Mouse (Mus musculus): Measurements from ENCODE around the gene Bet1. TPM values are rescaled to one million over a fixed set of nuclear protein-coding genes. Genes with fewer than 3 reads are reported as not detected.

Gene Bet1
- 10 to 100 TPM; 17.6 to 19.1 TPM for total RNA-seq (2021)
- long read RNA-seq, experiment 1, transcript Bet1-201 (4 exons, 1,516 nt) = major isoform, 5 of 6 reads
- long read RNA-seq, experiment 1, partial matches to known transcripts = 1 of 6 reads
- long read RNA-seq, experiment 1, other reads (novel, unspliced or antisense) = 0 of 6 reads
- long read RNA-seq, experiment 2, transcript Bet1-201 (4 exons, 1,516 nt) = major isoform, 13 of 16 reads
- long read RNA-seq, experiment 2, partial matches to known transcripts = 1 of 16 reads
- long read RNA-seq, experiment 2, other reads (novel, unspliced or antisense) = 2 of 16 reads

DNA sequence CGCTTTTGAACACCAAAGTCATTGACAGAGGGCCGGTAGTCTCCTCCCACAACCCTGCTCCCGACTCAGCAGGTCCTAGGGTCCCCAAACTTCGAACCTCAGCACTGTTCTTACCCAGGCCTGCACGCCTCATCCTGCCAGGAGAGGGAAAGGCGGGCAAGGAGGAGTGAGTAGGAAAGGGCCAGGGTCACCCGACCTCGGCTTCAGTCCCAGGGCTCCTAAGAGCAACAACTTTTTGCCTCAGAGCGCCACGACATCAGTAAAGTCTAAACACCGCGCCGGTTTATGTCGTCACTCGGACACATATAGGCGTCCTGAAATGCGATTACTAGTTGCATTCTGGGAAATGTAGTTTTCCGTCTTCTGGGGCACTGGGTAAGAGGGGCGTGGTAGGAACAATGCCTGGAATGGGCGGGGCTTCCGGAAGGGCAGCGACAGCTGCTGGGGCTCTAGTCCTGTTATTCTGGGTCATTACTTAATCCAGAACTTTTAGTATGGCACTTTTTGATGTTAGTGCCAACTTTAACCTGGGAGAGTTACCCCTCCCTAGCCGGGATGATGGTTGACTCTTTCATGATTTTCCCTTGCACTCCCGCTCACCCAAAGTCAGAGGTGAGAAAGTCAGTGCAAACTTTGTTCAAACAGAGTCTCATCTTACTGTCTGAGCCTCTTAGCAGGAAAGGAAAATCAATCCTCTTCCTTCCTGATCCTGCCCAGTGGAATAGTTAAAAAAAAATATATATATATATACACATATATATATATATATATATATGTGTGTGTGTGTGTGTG is at the start of gene Bet1:
Gene Bet1 (minus strand): TSS at position 310 of the 792 bp plus-strand sequence.
- intact Hi-C loops (cut with DNase I; ENCODE audit: low total_unique reads) = no loop called here
- DNase-seq = peak; percentile 90

DNA sequence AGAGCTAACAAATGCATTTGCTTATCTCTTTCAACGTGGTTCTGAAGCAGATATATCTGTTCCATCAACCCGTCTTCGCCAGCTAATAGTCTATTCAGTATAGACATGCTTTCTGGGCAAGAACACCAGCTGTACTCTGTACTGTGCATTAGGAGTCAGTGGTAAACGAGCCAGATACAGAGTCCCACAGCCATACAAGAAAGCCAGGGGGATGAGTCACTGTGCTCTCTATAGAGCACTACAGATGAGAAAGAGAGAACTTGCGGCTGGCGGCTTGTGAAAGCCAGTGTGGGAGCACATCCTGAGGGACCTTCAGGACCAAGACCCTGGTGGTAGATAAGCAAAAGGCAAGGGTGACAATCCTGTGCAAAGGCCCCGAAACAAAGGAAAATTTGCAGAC is 45.5 kb upstream of the Bet1 start:
- intact Hi-C loops (cut with DNase I; ENCODE audit: low total_unique reads) = no loop called here

DNA sequence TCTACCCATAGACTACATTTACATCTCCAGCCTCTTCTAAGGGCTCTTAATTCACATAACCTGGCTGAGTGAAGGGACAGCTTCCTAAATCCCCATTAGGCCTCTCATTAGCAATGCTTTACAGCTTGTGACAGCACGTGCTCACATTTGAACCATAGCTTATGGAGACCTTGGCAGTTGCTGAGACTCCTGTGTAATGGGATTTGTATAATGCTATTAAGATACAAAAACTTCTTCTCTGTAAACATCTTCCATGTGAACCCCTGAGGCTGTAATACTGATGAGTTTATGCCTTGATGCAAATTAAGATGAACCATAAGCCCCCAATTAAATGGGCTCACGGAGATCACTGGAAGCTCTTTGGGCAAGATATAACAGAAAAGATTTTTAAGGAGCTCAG is 44.4 kb upstream of the Bet1 start:
- intact Hi-C loops (cut with DNase I; ENCODE audit: low total_unique reads) = no loop called here
- DNase-seq = no peak

More for the DNA sequence above, 45.5 kb upstream of the Bet1 start:
- no peak for DNase-seq

DNA sequence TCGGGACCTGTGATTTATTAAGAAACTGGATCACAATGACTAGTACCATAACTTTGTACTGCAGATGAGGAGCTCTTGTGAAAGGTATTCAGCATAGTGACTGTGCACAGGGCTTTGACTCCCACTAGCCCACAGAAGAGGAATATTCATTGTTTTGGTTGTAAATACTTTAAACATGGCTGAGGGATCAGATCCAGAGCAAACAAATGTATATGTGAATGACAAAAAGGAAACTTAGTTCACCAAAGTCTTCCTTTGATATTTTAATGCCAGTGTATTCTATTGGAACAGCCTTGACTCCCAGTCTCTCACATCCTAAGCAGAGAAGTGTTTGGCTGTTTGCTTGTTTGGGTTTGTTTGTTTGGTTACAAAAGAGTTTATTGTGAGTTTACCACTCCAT is 31.8 kb upstream of the Bet1 start:
- intact Hi-C loops (cut with DNase I; ENCODE audit: low total_unique reads) = no loop called here
- no peak for DNase-seq

DNA sequence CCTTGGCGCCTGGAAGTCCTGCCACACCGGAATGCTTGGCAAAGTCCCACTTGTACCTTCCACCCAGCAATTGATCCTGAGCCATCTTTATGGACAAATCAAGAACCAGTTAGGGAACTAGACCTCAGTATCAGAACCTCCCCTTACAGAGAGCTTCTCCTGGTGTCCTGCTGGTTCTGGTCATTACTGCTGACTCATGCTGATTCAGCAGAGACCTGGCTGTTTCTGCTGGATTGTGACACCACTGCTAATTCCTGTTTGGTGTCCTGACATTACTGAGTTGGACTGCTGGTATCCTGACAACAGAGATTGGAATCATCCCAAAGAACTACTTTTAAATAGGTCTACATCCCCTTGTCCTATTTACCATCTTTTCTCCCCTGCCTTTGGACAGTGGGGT is 3.7 kb upstream of the Bet1 start:
- no peak for DNase-seq
- intact Hi-C loops (cut with DNase I; ENCODE audit: low total_unique reads) = no loop called here

DNA sequence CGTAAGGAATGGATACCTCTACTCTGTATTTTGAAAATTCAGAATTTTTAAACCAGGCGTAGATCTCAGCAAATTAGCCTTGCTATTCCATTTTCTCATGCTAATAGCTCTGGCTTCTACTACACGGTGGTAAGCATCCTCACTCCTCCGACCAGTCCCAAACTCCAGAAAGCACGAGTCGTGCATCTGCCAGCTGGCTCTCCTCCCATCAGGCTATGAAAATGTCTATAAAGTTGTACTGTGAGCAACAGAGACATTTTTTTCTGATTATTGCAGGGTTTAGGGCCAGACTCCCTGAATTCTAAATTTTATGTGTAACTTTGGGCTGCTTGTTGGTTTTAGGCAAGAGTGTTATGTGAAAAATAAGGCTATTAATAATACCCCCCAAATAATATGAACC is 14.5 kb downstream of the Bet1 start:
- no peak for DNase-seq
- intact Hi-C loops (cut with DNase I; ENCODE audit: low total_unique reads) = no loop called here

DNA sequence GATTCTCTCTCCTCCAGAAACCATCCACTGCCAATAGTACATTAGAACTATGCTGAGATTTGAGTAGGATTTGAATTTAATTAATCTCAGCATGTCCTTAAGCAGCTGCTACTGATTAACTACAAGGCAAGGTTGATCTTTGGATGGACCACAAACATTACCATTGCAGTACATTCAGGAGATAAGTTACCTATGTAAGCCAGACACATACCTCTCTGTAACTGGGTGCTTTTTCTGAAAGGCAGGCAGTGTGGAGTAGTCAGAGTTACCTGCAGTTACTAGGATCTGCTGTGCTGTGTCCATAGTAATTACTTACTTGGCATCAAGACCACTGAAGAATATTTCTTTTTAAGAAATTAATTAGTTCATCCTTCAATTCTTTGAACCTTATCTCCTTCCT is 17.1 kb downstream of the Bet1 start:
- intact Hi-C loops (cut with DNase I; ENCODE audit: low total_unique reads) = no loop called here
- DNase-seq = no peak

DNA sequence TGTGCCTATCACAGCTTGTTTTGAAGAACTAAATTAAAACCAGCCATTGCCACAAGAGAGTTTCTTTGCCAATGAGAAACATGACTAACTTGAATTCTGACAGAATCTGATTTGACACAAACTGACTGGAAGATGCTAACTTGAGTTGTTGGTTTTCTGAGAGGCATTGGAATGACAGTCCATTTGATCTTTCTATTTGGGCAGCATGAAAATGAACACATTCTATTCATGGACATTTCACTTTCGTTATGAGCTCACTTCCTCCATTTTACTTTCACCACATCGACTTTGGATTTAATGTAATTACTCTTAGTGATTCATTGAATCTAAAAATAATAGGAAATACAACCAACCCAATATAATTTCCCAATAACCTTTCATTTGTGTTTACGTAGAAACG is 32.4 kb downstream of the Bet1 start:
- DNase-seq = no peak
- intact Hi-C loops (cut with DNase I; ENCODE audit: low total_unique reads) = no loop called here

DNA sequence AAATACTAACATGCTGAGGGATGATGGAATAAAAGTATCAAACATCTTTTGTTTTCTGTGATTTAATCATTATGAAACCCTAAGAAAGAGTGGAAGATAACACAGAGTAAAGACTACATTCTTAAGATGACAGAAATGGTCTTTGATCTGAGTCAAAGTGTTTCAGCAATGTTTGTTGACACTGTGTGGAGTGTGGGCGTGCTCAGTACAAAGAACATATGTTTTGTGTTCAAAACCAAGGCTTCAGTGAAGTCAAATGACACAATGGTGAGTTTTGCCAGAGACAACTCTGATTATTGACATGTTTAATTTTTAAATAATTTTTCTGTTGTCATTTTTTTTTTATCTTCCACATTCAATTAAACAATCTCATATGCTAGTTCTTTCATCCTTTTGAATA is 33.9 kb downstream of the Bet1 start:
- intact Hi-C loops (cut with DNase I; ENCODE audit: low total_unique reads) = no loop called here
- DNase-seq = no peak

DNA sequence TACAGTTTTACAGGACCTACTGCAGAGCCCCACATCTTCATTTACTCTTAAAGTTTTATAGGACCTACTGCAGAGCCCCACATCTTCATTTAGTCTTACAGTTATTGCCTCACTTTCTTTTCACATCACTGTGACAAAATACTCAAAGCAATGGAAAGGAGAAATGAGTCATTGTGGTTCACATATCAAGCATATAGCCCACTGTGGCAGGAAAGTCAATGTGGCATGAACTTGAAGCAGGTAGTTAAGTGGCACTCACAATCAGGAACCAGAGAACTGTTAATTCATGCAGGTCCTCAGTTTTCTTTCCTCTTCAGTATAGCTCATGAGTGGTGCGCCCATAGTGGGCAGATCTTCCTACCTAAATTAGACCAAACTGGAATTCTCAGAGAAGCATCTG is 39.6 kb downstream of the Bet1 start:
- no peak for DNase-seq
- intact Hi-C loops (cut with DNase I; ENCODE audit: low total_unique reads) = no loop called here

DNA sequence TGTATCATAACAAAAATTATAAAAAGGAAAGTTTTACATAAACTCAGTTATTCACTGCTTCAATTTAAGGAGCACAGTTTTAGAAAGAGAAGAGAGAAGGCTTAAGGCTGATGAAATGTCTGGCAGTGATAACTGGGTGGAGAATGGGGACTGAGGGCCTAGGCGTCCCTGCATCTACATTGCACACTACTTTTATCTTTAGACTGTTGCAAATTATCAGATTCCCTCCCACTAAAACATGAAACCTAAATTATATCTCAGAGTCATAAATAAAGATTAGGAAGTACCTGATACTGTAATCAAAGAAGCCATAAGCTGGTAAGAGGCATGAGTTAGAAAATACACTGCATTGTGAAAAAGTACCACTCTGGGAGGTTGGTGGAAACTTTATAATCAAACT is 45.0 kb downstream of the Bet1 start:
- DNase-seq = no peak
- intact Hi-C loops (cut with DNase I; ENCODE audit: low total_unique reads) = no loop called here

DNA sequence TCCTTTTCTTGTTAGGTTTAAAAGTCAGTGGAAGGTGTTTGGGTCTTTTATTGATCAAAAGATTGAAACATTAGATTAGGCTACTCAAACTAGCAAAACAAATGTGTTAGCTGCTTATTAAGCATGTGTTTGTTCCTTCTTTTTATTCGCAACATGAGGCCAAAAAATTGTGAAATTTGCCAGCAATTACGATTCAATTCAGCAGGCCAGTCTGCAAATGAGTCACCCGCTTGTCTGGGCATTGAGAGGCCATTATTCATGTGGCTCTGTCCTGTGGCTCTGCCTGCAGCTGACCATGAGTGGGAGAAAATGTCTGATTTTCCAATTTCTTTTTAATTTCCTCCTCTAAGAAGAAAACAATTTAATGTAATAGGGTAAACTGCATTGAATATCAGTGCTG is 55.8 kb downstream of the Bet1 start:
- intact Hi-C loops (cut with DNase I; ENCODE audit: low total_unique reads) = no loop called here
- no peak for DNase-seq

Other genes starting within 250 kb of the Bet1 start
- gene Tfpi2, start 98.1 kb downstream of the Bet1 start, total RNA-seq (2021) = 1 to 10 TPM; 1.3 to 1.4 TPM
- not detected for gene Gngt1, start 93.2 kb downstream of the Bet1 start, total RNA-seq (2021)
- gene Gng11, start 83.1 kb downstream of the Bet1 start, total RNA-seq (2021) = 10 to 100 TPM; 42.8 to 48.3 TPM